Mouse (Mus musculus): Measurements from ENCODE around the gene Jam3.

Jam3 gene

GRCm38 (mm10) chr9:27111756-27112155, 43.5 kb downstream of the Jam3 start:
- DNase-seq (ENCODE audit: low spot score in 2 of 2) = no peak

- no peak for DNase-seq (ENCODE audit: low spot score in 2 of 2)
Observed at GRCm38 (mm10) chr9:27110681-27111080, 44.5 kb downstream of the Jam3 start.

GRCm38 (mm10) chr9:27109533-27110514, 45.4 kb downstream of the Jam3 start:
- DNase-seq (ENCODE audit: low spot score in 2 of 2) = no peak

- no peak for DNase-seq (ENCODE audit: low spot score in 2 of 2)
Observed at GRCm38 (mm10) chr9:27108451-27108850, 46.8 kb downstream of the Jam3 start.

- DNase-seq (ENCODE audit: low spot score in 2 of 2) = no peak
Observed at GRCm38 (mm10) chr9:27106081-27106480, 49.1 kb downstream of the Jam3 start.

GRCm38 (mm10) chr9:27101466-27101865, 53.8 kb downstream of the Jam3 start:
- DNase-seq (ENCODE audit: low spot score in 2 of 2) = no peak

- no peak for DNase-seq (ENCODE audit: low spot score in 2 of 2)
Observed at GRCm38 (mm10) chr9:27099474-27099873, 55.7 kb downstream of the Jam3 start.

GRCm38 (mm10) chr9:27098557-27098956, 56.7 kb downstream of the Jam3 start:
- DNase-seq (ENCODE audit: low spot score in 2 of 2) = no peak

GRCm38 (mm10) chr9:27098092-27098491, 57.1 kb downstream of the Jam3 start:
- DNase-seq (ENCODE audit: low spot score in 2 of 2) = no peak

- DNase-seq (ENCODE audit: low spot score in 2 of 2) = no peak
Observed at GRCm38 (mm10) chr9:27092916-27093315, 62.3 kb downstream of the Jam3 start.

GRCm38 (mm10) chr9:27090801-27091775, 64.1 kb downstream of the Jam3 start:
- DNase-seq (ENCODE audit: low spot score in 2 of 2) = no peak

GRCm38 (mm10) chr9:27090134-27090533, 65.1 kb downstream of the Jam3 start:
- no peak for DNase-seq (ENCODE audit: low spot score in 2 of 2)

- DNase-seq (ENCODE audit: low spot score in 2 of 2) = no peak
Observed at GRCm38 (mm10) chr9:27087402-27087801, 67.8 kb downstream of the Jam3 start.

GRCm38 (mm10) chr9:27086256-27086655, 69.0 kb downstream of the Jam3 start:
- no peak for DNase-seq (ENCODE audit: low spot score in 2 of 2)

- DNase-seq (ENCODE audit: low spot score in 2 of 2) = no peak
Observed at GRCm38 (mm10) chr9:27075812-27076211, 79.4 kb downstream of the Jam3 start.

- DNase-seq (ENCODE audit: low spot score in 2 of 2) = no peak
Observed at GRCm38 (mm10) chr9:27074677-27075076, 80.5 kb downstream of the Jam3 start.

GRCm38 (mm10) chr9:27070895-27071294, 84.3 kb downstream of the Jam3 start:
- no peak for DNase-seq (ENCODE audit: low spot score in 2 of 2)

GRCm38 (mm10) chr9:27058341-27058740, 96.9 kb downstream of the Jam3 start:
- DNase-seq (ENCODE audit: low spot score in 2 of 2) = no peak

GRCm38 (mm10) chr9:27049492-27049891, 105.7 kb downstream of the Jam3 start:
- DNase-seq (ENCODE audit: low spot score in 2 of 2) = no peak

Measured in spleen, postnatal 10 days (tissue).